Mouse (Mus musculus) stomach, embryonic 14.5 days (tissue): ENCODE measurements around the gene H13. TPM values are rescaled to one million over a fixed set of nuclear protein-coding genes. Genes with fewer than 3 reads are reported as not detected.

Experiments used
- ATAC-seq: fragments of 200-750 bp; cut with Nextera tagmentation; 2 replicates; pipeline ENCODE4 v1.8.0; 2017; ENCODE audit warnings: low read depth, moderate TSS enrichment; ENCODE audit not compliant: insufficient number of reproducible peaks, insufficient read depth, low FRiP score
- H3K27ac ChIP-seq: fragments of 300-500 bp; sonication (generic); 2 replicates; pipeline ENCODE4 v1.5.1; 2014; ENCODE audit warnings: mild to moderate bottlenecking, low read length, moderate library complexity, mixed read lengths
- H3K27me3 ChIP-seq: fragments of 300-500 bp; sonication (generic); 2 replicates; pipeline ENCODE4 v1.6.1; 2014; ENCODE audit warnings: low read length, control low read depth, mixed read lengths; ENCODE audit not compliant: control insufficient read depth, insufficient read depth
- H3K36me3 ChIP-seq: fragments of 300-500 bp; sonication (generic); 2 replicates; pipeline ENCODE4 v1.6.1; 2014; ENCODE audit warnings: mild to moderate bottlenecking, control low read depth, low read length, moderate library complexity, mixed read lengths; ENCODE audit not compliant: control insufficient read depth, insufficient read depth
- H3K4me1 ChIP-seq: fragments of 300-500 bp; sonication (generic); 2 replicates; pipeline ENCODE4 v1.6.1; 2014; ENCODE audit warnings: low read length, control low read depth, mixed read lengths; ENCODE audit not compliant: control insufficient read depth, insufficient read depth
- H3K4me2 ChIP-seq: fragments of 300-500 bp; sonication (generic); replicated peaks from 2 replicates; pipeline ENCODE4 v1.6.1; 2014; ENCODE audit warnings: low read depth, low read length, control low read depth
- H3K4me3 ChIP-seq: fragments of 300-500 bp; sonication (generic); 2 replicates; pipeline ENCODE4 v1.5.1; 2014; ENCODE audit warnings: low read depth, low read length, control low read depth
- H3K9ac ChIP-seq: fragments of 300-500 bp; sonication (generic); replicated peaks from 2 replicates; pipeline ENCODE4 v1.6.1; 2014; ENCODE audit warnings: low read depth, mild to moderate bottlenecking, control low read depth, low read length, moderate library complexity, mixed read lengths
- H3K9me3 ChIP-seq: fragments of 300-500 bp; sonication (generic); 2 replicates; pipeline ENCODE4 v1.6.1; 2016; ENCODE audit warnings: low read depth, low read length, control low read depth; ENCODE audit not compliant: control insufficient read depth
- WGBS: fragments of 180-500 bp; shearing (Covaris S2); extraction: QIAGEN DNeasy Blood & Tissue Kit; methylation state at CpG from one replicate; pipeline ENCODE4 v1.1.7; 2014; 5-methylcytosine and 5-hydroxymethylcytosine counted together
- polyA plus RNA-seq: library from polyadenylated mRNA; unstranded; fragments of >200 nt; fragmentation: Nextera tagmentation; extraction: Ambion mirVana; gene quantifications from 2 replicates; pipeline ENCODE4 v1.2.1, GENCODE M21; 2014

The H13 gene
- polyA plus RNA-seq, 1 experiment from 2014 or later, result 122 TPM

DNA sequence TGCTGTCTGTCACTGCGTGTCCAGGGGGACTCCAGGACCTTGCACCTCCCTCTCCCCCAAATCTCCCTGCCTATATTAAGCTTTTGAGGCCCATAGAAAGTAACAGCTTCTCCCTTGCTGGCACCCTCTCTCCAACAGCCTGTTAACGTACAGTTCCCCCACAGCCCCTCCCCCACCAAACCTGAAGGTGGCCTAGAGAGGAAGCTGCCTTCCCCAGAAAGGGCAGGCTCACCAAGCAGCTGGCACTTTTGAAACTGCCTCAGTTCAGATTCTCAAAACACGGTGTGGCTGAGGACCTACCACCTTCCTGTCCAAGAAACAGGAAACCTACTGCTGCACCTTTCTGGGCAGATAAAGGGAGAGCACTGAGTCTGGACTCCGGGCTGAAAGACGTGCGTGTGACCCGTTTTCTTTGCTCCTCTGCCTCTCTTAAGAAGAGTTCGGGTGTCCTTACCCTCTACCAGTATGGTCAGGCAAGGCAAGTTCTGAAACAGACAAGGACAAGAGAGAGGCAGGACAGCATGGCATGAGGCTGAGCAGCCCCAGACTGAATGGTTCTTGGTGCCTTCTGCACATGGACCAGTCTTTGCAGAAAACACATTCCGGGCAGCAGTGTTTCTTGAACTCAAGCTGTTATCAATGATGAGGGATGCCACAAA lies 1.9 kb downstream of the H13 start:
- Histone ChIP-seq H3K27ac (peak overlapping the region; percentile 21; the same call in 1 of the 2 replicates), H3K4me1 (peaks cover 28% of the 10 kb centered on the region), H3K27me3 (no peaks in the 10 kb centered on the region), H3K36me3 (peaks cover 30% of the 10 kb centered on the region), H3K9me3 (no peaks in the 10 kb centered on the region), H3K9ac (peak overlapping the region; percentile 95; the same call in 1 of the 2 replicates), H3K4me3 (peak overlapping the region; percentile 95), H3K4me2 (peak overlapping the region; percentile 90)
- 42% methylated on average over 9 of the region's 9 CpGs for WGBS
- ATAC-seq, result no peak; the same call in 1 of the 2 replicates

GRCm38 (mm10) chr2:152671642-152671999 lies 2.4 kb downstream of the H13 start:
- Histone ChIP-seq H3K9me3 (no peaks in the 10 kb centered on the region), H3K27me3 (no peaks in the 10 kb centered on the region), H3K27ac (peak overlapping the region; percentile 21; the same call in 1 of the 2 replicates), H3K4me3 (peak overlapping the region; percentile 95), H3K36me3 (peaks cover 35% of the 10 kb centered on the region), H3K4me2 (peak overlapping the region; percentile 90), H3K9ac (no peak overlapping the region; the same call in 1 of the 2 replicates), H3K4me1 (peaks cover 28% of the 10 kb centered on the region)
- WGBS, result 27% methylated on average over 5 of the region's 5 CpGs
- 0 out of 2 replicates have a peak, but pooled peaks have one; percentile 50 for ATAC-seq

DNA sequence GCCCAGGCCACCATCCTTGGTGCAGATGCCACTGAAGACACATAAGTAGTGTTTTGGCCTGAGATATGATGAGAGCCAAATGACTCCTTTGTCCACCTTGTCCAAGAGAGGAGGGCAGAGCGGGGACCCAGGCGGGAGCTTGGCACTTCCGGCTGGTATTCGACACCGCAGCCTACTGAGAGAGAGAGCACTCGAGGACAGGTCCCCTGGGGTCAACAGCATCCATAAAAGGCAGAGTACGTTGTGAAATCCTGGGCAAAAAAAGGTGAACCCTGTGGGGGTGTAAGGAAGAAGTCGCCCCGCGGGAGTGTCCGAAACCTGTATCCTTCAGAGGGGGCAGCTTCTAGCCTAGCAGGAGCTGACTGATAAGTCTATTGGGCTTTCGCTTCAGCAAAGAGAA lies 2.9 kb downstream of the H13 start:
- Histone ChIP-seq H3K27me3 (no peaks in the 10 kb centered on the region), H3K4me3 (no peak overlapping the region), H3K36me3 (peaks cover 40% of the 10 kb centered on the region), H3K9ac (no peak overlapping the region; the same call in 1 of the 2 replicates), H3K27ac (no peak overlapping the region), H3K4me2 (peak overlapping the region; percentile 90), H3K4me1 (peaks cover 28% of the 10 kb centered on the region), H3K9me3 (no peaks in the 10 kb centered on the region)
- WGBS, result 82% methylated on average over 12 of the region's 12 CpGs
- no peak for ATAC-seq

DNA sequence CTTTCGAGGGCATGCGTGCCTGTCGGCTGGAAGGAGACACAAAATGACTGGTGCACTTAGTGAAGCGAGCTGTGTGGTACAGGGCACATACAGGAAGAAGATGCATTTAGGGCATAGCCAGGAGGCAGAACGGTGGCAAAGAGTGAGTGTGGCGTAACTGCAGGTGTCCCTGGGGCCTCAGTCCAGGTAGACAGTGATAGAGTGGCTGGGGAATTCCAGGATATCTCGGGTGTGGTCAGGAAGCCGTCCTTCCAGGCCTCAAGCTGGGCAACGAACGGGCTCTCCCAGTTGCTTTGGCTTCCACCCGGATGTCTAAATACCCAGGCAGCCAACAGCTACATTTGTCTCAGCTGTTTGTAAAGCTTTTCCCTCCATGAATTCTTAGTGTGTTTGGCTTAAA lies 4.9 kb downstream of the H13 start:
- Histone ChIP-seq H3K9ac (no peak overlapping the region), H3K27me3 (no peaks in the 10 kb centered on the region), H3K9me3 (no peaks in the 10 kb centered on the region), H3K4me3 (no peak overlapping the region), H3K4me2 (no peak overlapping the region), H3K36me3 (peaks cover 57% of the 10 kb centered on the region), H3K27ac (no peak overlapping the region), H3K4me1 (peaks cover 28% of the 10 kb centered on the region)
- no peak for ATAC-seq
- WGBS, result 70% methylated on average over 11 of the region's 11 CpGs

GRCm38 (mm10) chr2:152675252-152675791 lies 6.1 kb downstream of the H13 start:
- Histone ChIP-seq H3K4me3 (no peak overlapping the region), H3K9me3 (no peaks in the 10 kb centered on the region), H3K36me3 (peaks cover 69% of the 10 kb centered on the region), H3K9ac (no peak overlapping the region), H3K27ac (no peak overlapping the region), H3K27me3 (no peaks in the 10 kb centered on the region), H3K4me1 (peaks cover 26% of the 10 kb centered on the region), H3K4me2 (no peak overlapping the region)
- 82% methylated on average over 13 of the region's 13 CpGs for WGBS
- ATAC-seq, result no peak

GRCm38 (mm10) chr2:152678302-152678701 lies 9.0 kb downstream of the H13 start:
- H3K36me3 ChIP-seq, result peaks cover 91% of the 10 kb centered on the region

GRCm38 (mm10) chr2:152678925-152679324 lies 9.7 kb downstream of the H13 start:
- Histone ChIP-seq H3K4me2 (no peak overlapping the region), H3K36me3 (peaks cover 96% of the 10 kb centered on the region), H3K27me3 (no peaks in the 10 kb centered on the region), H3K27ac (no peak overlapping the region), H3K4me1 (0 out of 2 replicates have a peak, but pooled peaks cover 3% of the 10 kb centered on the region), H3K9ac (no peak overlapping the region), H3K4me3 (no peak overlapping the region), H3K9me3 (no peaks in the 10 kb centered on the region)
- WGBS, result 91% methylated on average over 5 of the region's 5 CpGs
- ATAC-seq, result no peak

More at GRCm38 (mm10) chr2:152678302-152678701, 9.0 kb downstream of the H13 start:
- Histone ChIP-seq H3K27ac (no peak overlapping the region), H3K9ac (no peak overlapping the region), H3K4me2 (no peak overlapping the region), H3K4me3 (no peak overlapping the region), H3K27me3 (no peaks in the 10 kb centered on the region), H3K9me3 (no peaks in the 10 kb centered on the region), H3K4me1 (0 out of 2 replicates have a peak, but pooled peaks cover 3% of the 10 kb centered on the region)
- no peak for ATAC-seq
- WGBS, result 57% methylated on average over 3 of the region's 3 CpGs

DNA sequence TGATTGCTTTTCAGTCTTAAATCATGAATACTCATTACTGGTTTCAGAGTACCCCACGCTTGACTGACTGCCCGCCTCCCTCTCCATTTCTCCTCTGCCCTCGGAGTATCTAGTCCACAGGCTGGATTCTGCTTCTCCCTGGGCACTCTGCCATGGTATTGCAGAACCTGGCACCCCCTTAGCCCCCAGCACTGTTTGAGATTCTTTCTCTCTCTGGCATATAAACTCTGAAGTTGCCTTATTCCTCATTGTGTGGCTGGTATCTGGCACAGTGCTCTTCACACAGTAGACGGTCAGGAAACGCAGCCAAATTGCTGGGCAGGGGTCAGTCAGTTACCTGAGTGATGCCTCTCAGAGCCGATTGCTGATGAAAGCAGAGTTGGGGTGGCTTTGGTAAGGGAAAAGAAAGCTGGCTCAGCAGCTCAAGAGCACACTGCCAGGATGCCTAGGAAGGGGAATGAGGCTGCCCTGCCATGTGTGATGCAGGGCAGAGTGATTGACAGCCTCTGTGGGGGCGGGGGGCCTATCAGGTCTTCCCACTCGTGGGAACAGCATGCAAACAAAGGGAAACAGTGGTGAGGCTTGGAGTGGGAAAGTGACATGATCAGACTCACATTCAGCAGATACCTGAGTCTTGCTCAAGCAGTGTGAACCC lies 10.6 kb downstream of the H13 start:
- Histone ChIP-seq H3K4me2 (no peak overlapping the region), H3K9ac (no peak overlapping the region), H3K36me3 (peaks cover 97% of the 10 kb centered on the region), H3K4me1 (no peaks in the 10 kb centered on the region), H3K4me3 (no peak overlapping the region), H3K9me3 (no peaks in the 10 kb centered on the region), H3K27ac (no peak overlapping the region), H3K27me3 (no peaks in the 10 kb centered on the region)
- WGBS, result 81% methylated on average over 8 of the region's 8 CpGs
- no peak for ATAC-seq
